Mouse (Mus musculus): ENCODE data around the gene Sema4d. TPM values are rescaled to one million over a fixed set of nuclear protein-coding genes. Genes with fewer than 3 reads are reported as not detected.
A peak's percentile ranks its signal among the peaks of the same experiment; 100 is the strongest.
"Not testable (repeated sequence)": the region's sequence is repeated elsewhere in the genome, so short reads cannot be mapped to it uniquely, and the experiment has no call there.

Sema4d gene
- total RNA-seq, 4 experiments from 2014 or later = 79.8 to 99.9 (median 95.4) TPM

GRCm38 (mm10) chr13:51685290-51685966 lies 108.1 kb downstream of the Sema4d start:
- no peak for DNase-seq (ENCODE audit: low spot score in 2 of 2)

DNA sequence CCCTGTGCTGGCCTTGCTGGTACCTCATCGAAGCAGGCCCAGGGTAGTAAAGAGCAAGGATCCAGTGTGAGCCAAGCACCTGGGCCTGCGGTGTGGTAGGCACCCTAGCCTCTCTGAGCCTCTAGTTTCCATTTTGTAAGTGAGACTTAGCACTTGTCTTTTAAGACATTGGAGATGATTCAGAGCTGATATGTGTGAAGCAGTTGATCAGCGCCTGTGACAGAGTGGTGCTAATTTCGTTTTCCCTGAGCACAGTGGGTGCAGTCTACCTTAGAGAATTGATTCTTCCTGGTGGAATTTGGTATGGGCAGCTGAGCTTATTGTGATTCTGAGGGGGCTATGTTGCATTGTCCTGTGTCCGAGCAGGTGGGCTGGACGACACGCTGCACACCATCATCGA lies 111.9 kb downstream of the Sema4d start:
- DNase-seq (ENCODE audit: low spot score in 2 of 2) = no peak

DNA sequence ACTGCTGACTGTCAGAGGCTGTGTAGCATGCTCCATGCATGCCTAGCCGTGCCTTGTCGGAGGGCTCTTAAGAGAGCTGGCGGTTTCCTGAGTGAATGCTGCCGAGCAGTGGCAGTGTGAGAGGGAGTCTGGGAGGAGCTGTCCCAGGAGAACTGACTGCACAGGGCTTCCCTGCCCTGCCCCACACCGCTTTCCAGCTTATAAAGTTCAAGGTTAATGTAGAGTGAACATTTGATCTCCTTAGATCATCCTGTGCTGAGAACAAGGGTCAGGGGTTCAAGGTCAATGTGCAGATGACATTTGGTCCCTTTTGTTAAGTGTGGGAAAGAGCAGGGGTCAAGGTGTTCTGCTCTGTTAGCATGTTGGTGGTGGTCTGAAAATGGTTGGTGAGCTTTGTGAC lies 112.5 kb downstream of the Sema4d start:
- DNase-seq (ENCODE audit: low spot score in 2 of 2) = no peak

- DNase-seq (ENCODE audit: low spot score in 2 of 2) = no peak
Measured at GRCm38 (mm10) chr13:51679332-51679731, 114.2 kb downstream of the Sema4d start.

DNA sequence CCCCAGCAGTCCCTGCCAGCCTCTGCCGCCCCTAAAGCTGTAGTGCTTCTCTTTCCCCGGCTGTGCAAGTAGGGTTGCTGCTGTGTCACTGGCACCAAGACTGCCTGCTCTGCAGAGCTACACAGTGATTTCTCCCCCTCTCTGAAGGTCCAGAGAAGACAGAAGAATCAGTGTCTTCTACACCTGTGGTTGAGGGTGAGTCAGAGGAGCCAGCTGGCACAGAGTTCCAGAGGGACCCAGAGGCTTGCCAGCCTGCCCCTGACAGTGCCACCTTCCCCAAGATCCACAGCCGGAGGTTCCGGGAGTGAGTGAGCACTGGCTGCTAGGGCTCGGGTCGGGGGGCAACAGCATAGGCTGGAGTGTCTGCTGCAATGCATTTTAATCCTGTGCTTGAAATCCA lies 114.9 kb downstream of the Sema4d start:
- no peak for DNase-seq (ENCODE audit: low spot score in 2 of 2)

GRCm38 (mm10) chr13:51677630-51678185 lies 115.8 kb downstream of the Sema4d start:
- DNase-seq (ENCODE audit: low spot score in 2 of 2) = no peak

DNA sequence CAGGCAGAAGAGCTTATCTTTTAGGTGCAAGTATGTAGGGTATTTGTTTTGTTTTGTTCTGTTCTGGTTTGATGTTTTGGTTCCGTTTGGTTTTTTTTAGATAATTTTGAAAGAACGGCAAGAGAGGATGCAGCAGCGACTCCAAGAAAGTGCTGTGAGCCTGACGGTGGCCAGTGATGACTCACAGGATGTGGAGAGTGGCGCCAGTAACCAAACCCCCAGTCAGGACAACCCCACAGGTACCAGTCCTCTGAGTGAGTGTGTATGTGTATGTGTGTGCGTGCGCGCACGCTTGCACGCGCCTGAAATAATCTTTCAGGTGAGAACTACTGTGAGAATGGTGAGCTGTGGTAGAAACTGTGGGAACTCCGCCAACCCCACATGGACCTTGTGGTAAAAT lies 116.5 kb downstream of the Sema4d start:
- DNase-seq (ENCODE audit: low spot score in 2 of 2) = no peak

GRCm38 (mm10) chr13:51676641-51677040 lies 116.9 kb downstream of the Sema4d start:
- DNase-seq (ENCODE audit: low spot score in 2 of 2) = no peak

GRCm38 (mm10) chr13:51668195-51668594 lies 125.4 kb downstream of the Sema4d start:
- DNase-seq (ENCODE audit: low spot score in 2 of 2) = not testable (repeated sequence)

- DNase-seq (ENCODE audit: low spot score in 2 of 2) = no peak
Measured at GRCm38 (mm10) chr13:51663561-51663960, 130.0 kb downstream of the Sema4d start.

- no peak for DNase-seq (ENCODE audit: low spot score in 2 of 2)
Measured at GRCm38 (mm10) chr13:51659573-51659972, 134.0 kb downstream of the Sema4d start.

DNA sequence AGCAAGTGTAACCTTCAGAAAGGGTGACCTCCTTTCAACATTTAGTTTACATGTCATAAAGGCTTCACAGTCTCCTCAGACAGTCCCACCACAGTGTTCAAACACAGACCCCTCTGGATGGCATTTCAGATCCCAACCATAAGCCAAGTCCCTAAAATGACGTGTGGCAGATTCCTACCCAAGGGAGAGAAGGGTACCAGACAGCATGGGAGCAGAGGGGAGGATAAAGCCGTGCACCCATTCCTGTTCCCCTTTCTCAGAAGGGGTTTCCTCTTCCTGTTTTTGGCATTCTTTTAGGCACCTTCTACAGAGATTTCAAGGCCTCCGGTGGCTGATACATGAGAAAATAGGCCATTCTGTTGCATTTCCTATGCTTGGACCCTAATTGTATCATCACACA lies 135.5 kb downstream of the Sema4d start:
- no peak for DNase-seq (ENCODE audit: low spot score in 2 of 2)

GRCm38 (mm10) chr13:51656516-51657235 lies 136.9 kb downstream of the Sema4d start:
- DNase-seq (ENCODE audit: low spot score in 2 of 2) = no peak

DNA sequence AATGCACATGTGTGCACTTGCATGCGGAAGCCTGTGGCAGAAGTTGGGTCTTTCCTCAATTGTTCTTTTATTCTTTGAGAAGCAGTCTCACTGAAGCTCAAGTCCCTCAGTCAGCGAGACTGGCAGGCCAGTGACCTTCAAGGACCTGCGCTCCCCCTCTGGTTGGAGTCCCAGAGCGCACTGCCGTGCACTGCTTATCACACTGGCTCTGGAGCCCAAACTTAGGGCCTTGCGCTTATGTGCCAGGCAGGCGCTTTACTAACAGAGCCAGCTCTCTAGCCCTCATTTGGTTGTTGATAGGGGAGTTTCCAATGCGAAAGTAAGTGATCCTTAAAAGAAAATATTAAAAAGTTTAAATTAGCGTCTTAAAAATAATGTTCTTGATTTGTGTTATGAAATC lies 139.6 kb downstream of the Sema4d start:
- DNase-seq (ENCODE audit: low spot score in 2 of 2) = no peak

DNA sequence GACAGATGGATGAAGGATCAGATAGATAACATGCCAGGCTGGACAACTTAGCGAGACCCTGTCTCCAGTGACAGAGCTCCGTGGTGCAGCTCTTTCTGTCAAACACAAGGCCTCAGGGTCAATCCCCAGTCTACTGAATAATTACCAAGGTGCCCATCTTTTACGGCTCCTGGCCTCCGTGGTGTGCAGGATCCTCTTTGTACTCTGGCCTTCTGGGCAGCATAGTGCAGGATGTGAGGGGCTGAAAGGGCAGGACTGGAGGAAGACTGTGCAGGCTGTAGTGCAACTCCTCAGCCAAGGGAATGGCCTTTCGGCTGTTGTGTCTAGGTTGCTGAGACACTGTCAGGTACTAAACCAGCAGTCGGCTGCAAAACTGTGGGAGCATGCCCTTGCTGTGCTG lies 140.4 kb downstream of the Sema4d start:
- no peak for DNase-seq (ENCODE audit: low spot score in 2 of 2)

- peak; percentile 89 to 95 for DNase-seq (ENCODE audit: low spot score in 2 of 2)
Measured at GRCm38 (mm10) chr13:51651408-51652064, 142.0 kb downstream of the Sema4d start, which contains the start of gene Secisbp2. Gene Secisbp2, plus strand, starts transcription at chr13:51651697.

GRCm38 (mm10) chr13:51649740-51650139 lies 143.8 kb downstream of the Sema4d start:
- no peak for DNase-seq (ENCODE audit: low spot score in 2 of 2)

- no peak for DNase-seq (ENCODE audit: low spot score in 2 of 2)
Measured at GRCm38 (mm10) chr13:51648237-51648636, 145.3 kb downstream of the Sema4d start.

- DNase-seq (ENCODE audit: low spot score in 2 of 2) = no peak
Measured at GRCm38 (mm10) chr13:51647770-51648169, 145.8 kb downstream of the Sema4d start.

DNA sequence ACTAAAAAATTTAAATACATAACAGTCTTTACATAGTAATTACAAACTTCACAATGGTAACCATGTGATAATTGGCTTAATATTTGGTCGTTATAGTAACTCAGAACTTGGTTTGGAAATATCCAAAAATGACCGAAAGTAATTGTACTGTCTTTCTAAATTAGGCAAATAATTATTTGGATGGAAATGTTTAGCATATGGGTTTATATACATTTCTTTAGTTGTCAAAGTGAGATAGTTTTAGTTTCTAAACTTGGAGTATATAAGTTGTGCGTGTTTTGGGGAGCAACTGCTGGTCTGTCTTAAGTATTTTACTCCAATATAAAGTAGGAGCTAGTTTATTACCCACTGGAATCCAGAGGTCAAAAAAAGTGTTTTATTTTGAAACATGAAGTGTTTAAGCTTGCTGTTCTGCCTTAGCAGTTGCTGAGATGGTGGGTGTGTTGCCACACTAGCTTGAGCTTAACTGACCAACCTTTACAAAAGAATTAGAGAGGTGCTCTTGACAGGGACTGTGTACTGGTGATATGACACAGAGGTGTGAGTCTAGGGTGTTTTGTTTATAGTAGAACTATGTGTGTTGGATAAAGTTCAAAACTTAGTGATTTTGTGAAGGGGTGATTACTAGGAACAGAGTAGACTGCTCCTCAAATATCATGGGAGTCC lies 147.1 kb downstream of the Sema4d start:
- DNase-seq (ENCODE audit: low spot score in 2 of 2) = no peak

DNA sequence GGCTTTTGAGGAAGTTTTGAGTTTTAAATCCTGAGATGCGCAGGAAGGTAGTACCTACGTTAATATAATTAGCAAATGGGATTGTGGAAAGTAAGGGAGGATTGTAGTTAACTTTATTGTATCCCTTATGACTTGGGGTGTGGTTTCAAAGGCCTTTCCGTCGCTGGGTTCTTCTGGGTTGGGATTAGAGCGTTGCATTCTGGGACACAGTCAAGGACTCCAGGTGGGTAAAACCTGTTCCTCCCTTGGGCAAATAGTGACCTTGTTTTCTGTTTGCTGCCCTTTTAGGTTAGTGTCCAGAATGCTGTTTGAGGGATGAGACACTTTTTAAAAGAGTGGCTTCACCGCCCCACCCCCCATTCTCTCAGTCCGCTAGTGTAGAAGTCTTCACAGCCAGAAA lies 147.7 kb downstream of the Sema4d start:
- DNase-seq (ENCODE audit: low spot score in 2 of 2) = no peak
